Mouse (Mus musculus): ENCODE data around the gene Tgfbr3.

The Tgfbr3 gene

GRCm38 (mm10) chr5:107147951-107148766 lies 141.3 kb downstream of the Tgfbr3 start:
- DNase-seq (ENCODE audit: low spot score in 2 of 2): no peak

GRCm38 (mm10) chr5:107147413-107147812 lies 142.0 kb downstream of the Tgfbr3 start:
- DNase-seq (ENCODE audit: low spot score in 2 of 2): no peak

GRCm38 (mm10) chr5:107146111-107146616 lies 143.3 kb downstream of the Tgfbr3 start:
- no peak for DNase-seq (ENCODE audit: low spot score in 2 of 2)

- DNase-seq (ENCODE audit: low spot score in 2 of 2): no peak
Observed at GRCm38 (mm10) chr5:107145125-107145524, 144.3 kb downstream of the Tgfbr3 start.

GRCm38 (mm10) chr5:107144263-107144843 lies 145.1 kb downstream of the Tgfbr3 start:
- DNase-seq (ENCODE audit: low spot score in 2 of 2): no peak

DNA sequence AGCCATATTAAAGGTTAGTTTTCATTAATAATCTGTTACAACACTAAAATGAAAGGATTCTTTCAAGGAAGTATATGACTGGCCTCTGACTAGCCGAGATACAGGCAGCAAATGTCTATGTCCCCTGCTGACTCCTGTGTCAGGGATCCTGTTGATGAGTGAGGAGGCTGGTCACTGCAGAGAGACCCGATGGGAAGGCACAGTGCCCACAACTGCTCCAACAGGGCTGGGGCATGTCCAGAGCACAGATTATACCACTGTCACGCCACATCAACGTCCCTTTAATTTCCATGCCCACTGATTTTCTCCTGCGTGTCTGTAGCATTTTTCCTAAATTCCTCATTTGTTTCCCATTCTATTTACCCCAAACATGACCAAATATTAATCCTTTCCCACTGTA lies 146.0 kb downstream of the Tgfbr3 start:
- DNase-seq (ENCODE audit: low spot score in 2 of 2): no peak

- no peak for DNase-seq (ENCODE audit: low spot score in 2 of 2)
Observed at GRCm38 (mm10) chr5:107142791-107143190, 146.6 kb downstream of the Tgfbr3 start.

DNA sequence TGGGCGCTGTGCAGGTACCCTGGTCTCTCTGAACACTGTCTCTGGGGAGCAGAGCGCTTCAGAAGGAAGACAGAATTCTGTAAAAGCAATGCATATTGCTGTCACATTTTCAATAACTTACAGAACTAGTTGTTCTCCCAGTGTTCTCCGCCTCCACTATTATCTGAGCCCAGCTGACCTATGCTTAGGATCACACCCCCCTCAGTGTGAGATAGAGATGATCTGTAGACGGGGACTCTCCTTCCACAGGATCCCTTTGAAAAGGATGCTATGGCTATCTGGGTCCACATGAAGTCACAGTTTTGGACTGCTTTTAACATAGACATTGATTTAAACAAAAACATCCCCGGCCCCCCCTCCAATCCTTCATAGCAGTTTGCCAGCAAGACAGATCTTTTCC lies 148.1 kb downstream of the Tgfbr3 start:
- DNase-seq (ENCODE audit: low spot score in 2 of 2): no peak

- no peak for DNase-seq (ENCODE audit: low spot score in 2 of 2)
Observed at GRCm38 (mm10) chr5:107139800-107140651, 149.4 kb downstream of the Tgfbr3 start.

DNA sequence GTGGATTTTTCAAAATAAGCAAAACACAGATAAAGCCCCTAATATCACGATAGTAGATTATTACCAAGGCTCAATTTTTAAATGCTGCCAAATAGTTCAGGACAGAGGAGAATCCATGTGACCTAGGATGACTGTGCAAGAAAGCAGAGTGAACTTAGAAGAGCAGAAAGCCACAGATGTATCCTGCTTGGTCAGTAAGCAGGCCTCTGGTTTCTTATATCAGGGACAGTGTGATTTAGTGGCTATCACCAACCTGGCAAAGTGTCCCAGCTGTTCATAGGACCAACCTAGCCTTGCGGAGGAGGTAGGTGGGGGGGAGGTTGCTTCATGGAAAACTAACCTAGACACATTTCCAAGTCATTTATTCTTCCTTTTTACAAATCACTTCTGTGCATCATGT lies 156.1 kb downstream of the Tgfbr3 start:
- DNase-seq (ENCODE audit: low spot score in 2 of 2): no peak

DNA sequence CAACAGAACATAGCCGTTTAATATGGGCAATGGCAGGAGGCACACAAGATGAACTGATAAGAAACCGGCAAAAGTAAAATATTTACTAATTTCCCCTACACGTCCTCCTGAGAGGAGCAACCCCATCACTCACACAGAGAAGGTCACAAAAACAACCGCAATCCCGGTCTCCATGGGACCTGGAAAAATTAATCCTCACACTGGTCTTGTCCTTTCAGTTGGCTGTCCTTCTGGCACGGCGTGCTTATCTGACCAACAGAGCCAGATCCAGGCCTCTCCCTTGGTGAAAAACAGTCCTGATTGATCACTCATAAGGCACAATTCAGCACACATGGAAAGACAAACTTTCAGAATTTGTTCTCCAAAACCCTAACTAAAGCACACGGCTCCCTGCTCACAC lies 157.2 kb downstream of the Tgfbr3 start:
- DNase-seq (ENCODE audit: low spot score in 2 of 2): no peak

DNA sequence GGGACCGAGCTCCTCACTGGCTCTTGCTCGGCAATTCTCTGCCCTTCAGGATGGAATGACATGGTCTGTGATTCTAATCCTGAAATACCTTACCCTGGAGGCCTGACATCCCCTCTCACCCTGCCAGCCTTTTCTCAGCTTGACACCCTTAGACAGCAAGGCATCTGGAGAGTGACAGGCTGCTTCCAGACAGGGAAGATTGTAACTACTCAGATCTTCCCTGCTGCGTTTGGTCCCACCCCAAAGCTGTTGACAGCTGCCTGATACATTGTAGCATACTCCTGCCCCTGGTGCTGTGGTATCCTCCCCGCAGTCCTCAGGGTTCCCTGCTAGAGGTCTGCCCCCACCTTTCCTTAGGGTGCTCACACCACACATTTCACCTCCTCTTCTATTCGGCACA lies 160.1 kb downstream of the Tgfbr3 start:
- no peak for DNase-seq (ENCODE audit: low spot score in 2 of 2)

GRCm38 (mm10) chr5:107126561-107126960 lies 162.9 kb downstream of the Tgfbr3 start:
- no peak for DNase-seq (ENCODE audit: low spot score in 2 of 2)

DNA sequence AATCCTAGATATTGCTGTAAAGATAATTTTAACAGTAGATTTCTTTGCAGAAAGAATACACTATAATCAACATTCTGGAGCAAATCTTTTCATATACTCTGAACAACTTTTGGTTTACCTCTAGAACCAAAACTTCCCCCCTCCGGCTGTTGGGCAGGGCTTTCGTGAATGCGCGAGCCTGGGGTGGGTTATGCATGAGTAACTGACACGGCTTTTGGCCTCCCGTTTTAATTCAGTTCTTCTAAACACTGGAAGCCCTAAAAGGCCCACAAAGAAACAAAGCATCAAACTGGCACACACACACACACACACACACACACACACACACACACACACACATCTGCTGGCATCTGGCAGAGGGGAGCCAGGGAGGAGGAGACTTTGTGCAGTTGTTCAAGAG lies 164.3 kb downstream of the Tgfbr3 start:
- no peak for DNase-seq (ENCODE audit: low spot score in 2 of 2)

GRCm38 (mm10) chr5:107124531-107124930 lies 164.9 kb downstream of the Tgfbr3 start:
- no peak for DNase-seq (ENCODE audit: low spot score in 2 of 2)

DNA sequence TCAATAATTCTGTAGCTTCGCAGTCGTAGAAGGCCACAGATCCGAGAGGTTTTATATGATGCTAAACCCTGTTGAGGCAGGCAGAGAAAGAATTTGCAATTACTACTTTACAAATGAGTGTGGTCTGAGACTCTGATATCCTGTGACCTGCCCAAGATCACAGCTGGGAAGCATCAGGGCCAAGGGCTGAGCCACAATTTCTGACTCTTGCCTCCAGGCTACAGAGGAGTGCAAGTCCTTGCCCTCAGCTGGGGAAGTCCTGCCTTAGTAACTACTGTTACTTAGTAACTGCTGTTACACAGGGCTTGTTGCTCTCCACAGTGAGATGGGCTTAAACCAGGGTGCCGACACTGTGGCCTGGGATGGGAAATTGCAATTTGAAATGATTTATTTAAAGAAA lies 166.8 kb downstream of the Tgfbr3 start:
- no peak for DNase-seq (ENCODE audit: low spot score in 2 of 2)

GRCm38 (mm10) chr5:107121086-107121485 lies 168.3 kb downstream of the Tgfbr3 start:
- DNase-seq (ENCODE audit: low spot score in 2 of 2): no peak

GRCm38 (mm10) chr5:107120624-107121023 lies 168.8 kb downstream of the Tgfbr3 start:
- DNase-seq (ENCODE audit: low spot score in 2 of 2): no peak

- DNase-seq (ENCODE audit: low spot score in 2 of 2): no peak
Observed at GRCm38 (mm10) chr5:107119896-107120295, 169.5 kb downstream of the Tgfbr3 start.

DNA sequence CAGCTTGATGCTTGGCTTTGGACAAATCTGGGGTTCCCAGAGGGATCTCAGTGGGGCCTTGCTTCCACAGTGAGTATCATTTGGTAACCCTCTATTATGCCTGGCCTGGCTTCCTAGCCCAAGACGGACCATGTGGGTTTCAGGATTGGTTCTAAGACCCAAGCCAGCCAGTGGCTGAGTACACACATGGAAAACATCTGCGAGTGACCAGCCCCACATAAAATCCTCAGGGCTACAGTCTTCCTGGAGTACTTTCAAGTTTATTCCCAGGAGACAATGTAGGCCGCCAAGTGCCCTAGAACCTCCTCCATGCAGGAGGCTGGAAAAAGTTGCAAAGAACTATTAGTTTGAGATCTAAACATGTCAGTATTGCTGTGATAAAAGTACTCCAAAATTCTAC lies 172.6 kb downstream of the Tgfbr3 start:
- DNase-seq (ENCODE audit: low spot score in 2 of 2): peak; percentile 62 to 67

GRCm38 (mm10) chr5:107112656-107113275 lies 176.7 kb downstream of the Tgfbr3 start:
- DNase-seq (ENCODE audit: low spot score in 2 of 2): no peak

GRCm38 (mm10) chr5:107111802-107112201 lies 177.6 kb downstream of the Tgfbr3 start:
- DNase-seq (ENCODE audit: low spot score in 2 of 2): no peak

All from urinary bladder, postnatal 4 days (tissue).